Mouse (Mus musculus) embryonic facial prominence, embryonic 15.5 days (tissue): ENCODE results near the gene Atrnl1. TPM values are rescaled to one million over a fixed set of nuclear protein-coding genes. Genes with fewer than 3 reads are reported as not detected.
A peak's percentile ranks its signal among the peaks of the same experiment; 100 is the strongest.

Experiments used
- ATAC-seq: fragments of 200-750 bp; cut with Nextera tagmentation; 2 replicates; pipeline ENCODE4 v1.8.0; 2017; ENCODE audit warnings: low read depth, moderate TSS enrichment; ENCODE audit not compliant: insufficient number of reproducible peaks, low FRiP score, low TSS enrichment
- H3K27ac ChIP-seq: fragments of 300-500 bp; sonication (generic); replicated peaks from 2 replicates; pipeline ENCODE4 v1.5.1; 2015; ENCODE audit warnings: mild to moderate bottlenecking, inconsistent platforms
- H3K27me3 ChIP-seq: fragments of 300-500 bp; sonication (generic); 2 replicates; pipeline ENCODE4 v1.6.1; 2015; ENCODE audit warnings: inconsistent platforms
- H3K36me3 ChIP-seq: fragments of 300-500 bp; sonication (generic); 2 replicates; pipeline ENCODE4 v1.6.1; 2015; ENCODE audit warnings: mild to moderate bottlenecking, inconsistent platforms
- H3K4me1 ChIP-seq: fragments of 300-500 bp; sonication (generic); 2 replicates; pipeline ENCODE4 v1.6.1; 2015; ENCODE audit warnings: inconsistent platforms
- H3K4me2 ChIP-seq: fragments of 300-500 bp; sonication (generic); replicated peaks from 2 replicates; pipeline ENCODE4 v1.6.1; 2015; ENCODE audit warnings: mild to moderate bottlenecking, inconsistent platforms
- H3K4me3 ChIP-seq: fragments of 300-500 bp; sonication (generic); replicated peaks from 2 replicates; pipeline ENCODE4 v1.5.1; 2015; ENCODE audit warnings: mild to moderate bottlenecking, inconsistent platforms
- H3K9ac ChIP-seq: fragments of 300-500 bp; sonication (generic); 2 replicates; pipeline ENCODE4 v1.6.1; 2015; ENCODE audit warnings: inconsistent platforms
- H3K9me3 ChIP-seq: fragments of 300-500 bp; sonication (generic); replicated peaks from 2 replicates; pipeline ENCODE4 v1.6.1; 2016; ENCODE audit warnings: inconsistent platforms
- WGBS: fragments of 180-500 bp; shearing (Covaris S2); methylation state at CpG from one replicate; pipeline ENCODE4 v1.1.7; 2015; 5-methylcytosine and 5-hydroxymethylcytosine counted together
- polyA plus RNA-seq: library from polyadenylated mRNA; unstranded; fragments of >200 nt; fragmentation: Nextera tagmentation; extraction: Ambion mirVana; gene quantifications from 2 replicates; pipeline ENCODE4 v1.2.1, GENCODE M21; 2015

Gene Atrnl1
- polyA plus RNA-seq, 1 experiment from 2014 or later = 7.1 TPM

DNA sequence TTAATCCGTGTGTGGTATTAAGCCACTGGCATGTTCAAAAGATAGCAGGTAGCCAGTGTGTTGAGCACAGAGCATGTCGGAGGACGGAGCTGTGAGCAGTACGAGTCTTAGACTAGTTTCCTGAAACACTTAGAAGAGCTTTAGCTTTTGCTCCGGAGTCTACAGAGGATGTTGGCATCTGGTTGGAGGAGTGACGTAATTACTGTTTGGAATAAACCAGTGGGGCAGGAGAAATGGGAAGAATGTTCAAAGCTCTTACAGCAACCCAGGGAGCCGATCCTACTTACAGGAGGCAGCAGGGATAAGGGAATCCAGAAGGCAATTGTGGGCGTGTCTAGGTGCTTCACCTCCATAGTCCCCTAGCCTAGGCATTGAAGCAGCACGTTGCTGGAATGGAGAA, 21.3 kb upstream of the Atrnl1 start:
- 54% methylated on average over 9 of the region's 9 CpGs for WGBS
- Histone ChIP-seq H3K9ac (no peak overlapping the region), H3K4me1 (peaks cover 6% of the 10 kb centered on the region; the same call in 1 of the 2 replicates), H3K4me2 (no peak overlapping the region), H3K4me3 (no peak overlapping the region), H3K27me3 (no peaks in the 10 kb centered on the region), H3K27ac (no peak overlapping the region), H3K36me3 (no peaks in the 10 kb centered on the region), H3K9me3 (no peaks in the 10 kb centered on the region)
- ATAC-seq = no peak

DNA sequence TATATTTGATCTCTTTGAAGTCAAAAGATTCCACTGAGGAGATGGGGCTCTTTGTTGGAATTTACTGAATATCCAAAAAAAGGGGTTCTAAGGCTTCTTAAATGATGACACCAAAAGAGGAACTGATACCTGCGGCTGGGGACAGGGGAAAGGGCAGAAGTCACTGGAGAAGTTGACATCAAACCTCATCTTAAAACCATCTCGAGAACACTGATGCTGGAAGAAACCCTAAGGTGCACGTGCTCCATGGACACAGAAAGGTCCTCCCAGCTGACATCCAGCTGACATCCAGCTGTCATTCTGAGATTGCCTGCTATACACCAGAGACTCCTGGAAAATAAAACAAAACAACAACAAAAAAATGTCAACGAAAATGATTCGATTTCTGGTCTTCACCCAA, 19.9 kb upstream of the Atrnl1 start:
- Histone ChIP-seq H3K4me2 (no peak overlapping the region), H3K9me3 (no peaks in the 10 kb centered on the region), H3K27ac (no peak overlapping the region), H3K36me3 (no peaks in the 10 kb centered on the region), H3K4me1 (peaks cover 5% of the 10 kb centered on the region; the same call in 1 of the 2 replicates), H3K9ac (no peak overlapping the region), H3K27me3 (no peaks in the 10 kb centered on the region), H3K4me3 (no peak overlapping the region)
- ATAC-seq = no peak
- 75% methylated on average over 5 of the region's 5 CpGs for WGBS

DNA sequence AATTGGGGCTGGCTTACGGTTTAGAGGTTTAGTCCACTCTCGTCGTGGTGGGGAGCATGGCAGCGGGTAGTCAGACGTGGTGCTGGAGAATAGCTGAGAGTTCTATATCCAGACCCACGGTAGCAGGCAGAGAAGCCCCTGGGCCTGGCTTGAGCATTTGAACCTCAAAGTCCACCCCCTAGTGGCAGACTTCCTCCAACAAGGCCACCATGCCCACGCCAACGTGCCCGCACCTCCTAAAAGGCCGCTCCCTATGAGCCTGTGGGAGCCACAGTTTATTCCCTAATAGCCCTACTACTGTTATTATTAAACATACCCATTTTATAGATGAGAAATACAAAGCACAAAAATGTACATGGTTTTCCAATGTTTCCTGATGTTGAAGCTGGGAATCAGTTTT, 19.2 kb upstream of the Atrnl1 start:
- no peak overlapping the region for H3K9ac ChIP-seq
- no peaks in the 10 kb centered on the region for H3K36me3 ChIP-seq
- no peaks in the 10 kb centered on the region for H3K27me3 ChIP-seq
- H3K4me1 ChIP-seq = no peaks in the 10 kb centered on the region
- H3K27ac ChIP-seq = no peak overlapping the region
- H3K9me3 ChIP-seq = no peaks in the 10 kb centered on the region
- no peak overlapping the region for H3K4me2 ChIP-seq
- no peak for ATAC-seq
- 80% methylated on average over 10 of the region's 10 CpGs for WGBS
- H3K4me3 ChIP-seq = no peak overlapping the region

DNA sequence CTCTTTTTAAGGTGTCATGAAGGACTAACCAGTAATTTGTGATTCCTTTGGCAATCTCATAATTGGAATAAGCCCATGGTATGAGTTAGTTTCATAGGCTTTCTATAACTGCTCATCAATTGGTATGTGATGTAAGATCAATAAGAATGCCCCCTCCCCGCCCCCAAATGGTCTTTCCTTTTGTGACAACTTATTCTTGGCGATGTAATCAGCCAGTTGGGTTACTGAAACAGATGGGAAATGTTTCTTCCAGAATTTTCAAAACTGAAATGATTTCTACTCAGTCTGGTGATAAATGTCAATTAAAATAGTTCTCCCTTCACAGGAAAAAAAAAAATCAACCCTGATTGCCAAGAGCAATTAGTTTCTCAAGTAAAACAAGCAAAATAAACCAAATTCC, 18.5 kb upstream of the Atrnl1 start:
- Histone ChIP-seq H3K4me1 (no peaks in the 10 kb centered on the region), H3K36me3 (no peaks in the 10 kb centered on the region), H3K27ac (no peak overlapping the region), H3K9me3 (no peaks in the 10 kb centered on the region), H3K9ac (no peak overlapping the region), H3K4me3 (no peak overlapping the region), H3K27me3 (no peaks in the 10 kb centered on the region), H3K4me2 (no peak overlapping the region)
- ATAC-seq = no peak
- WGBS = 86% methylated on average over 2 of the region's 2 CpGs

DNA sequence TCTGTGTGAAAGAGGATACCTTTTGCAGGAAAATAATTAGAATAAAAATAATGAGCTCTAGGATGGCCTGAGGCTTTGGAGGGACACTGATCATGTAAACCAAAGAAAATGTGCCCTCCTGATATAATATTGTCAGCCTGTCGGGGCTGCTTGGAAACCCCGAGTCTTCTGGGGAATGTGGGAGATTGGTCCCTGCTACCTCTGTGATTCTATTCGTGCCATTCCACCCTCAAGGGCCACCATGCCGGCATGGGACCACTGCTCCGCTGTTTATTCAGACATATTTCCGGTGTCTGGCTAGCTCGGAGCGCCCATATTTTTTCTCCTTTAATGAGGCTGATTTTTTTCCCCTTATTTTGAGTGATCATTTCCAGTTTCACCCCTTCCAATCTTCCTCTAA, 11.7 kb upstream of the Atrnl1 start:
- ATAC-seq = no peak
- Histone ChIP-seq H3K36me3 (no peaks in the 10 kb centered on the region), H3K9ac (no peak overlapping the region), H3K4me2 (no peak overlapping the region; the same call in 1 of the 2 replicates), H3K9me3 (no peaks in the 10 kb centered on the region), H3K4me1 (peaks cover 13% of the 10 kb centered on the region), H3K4me3 (no peak overlapping the region), H3K27ac (no peak overlapping the region), H3K27me3 (no peaks in the 10 kb centered on the region)
- 49% methylated on average over 8 of the region's 8 CpGs for WGBS

DNA sequence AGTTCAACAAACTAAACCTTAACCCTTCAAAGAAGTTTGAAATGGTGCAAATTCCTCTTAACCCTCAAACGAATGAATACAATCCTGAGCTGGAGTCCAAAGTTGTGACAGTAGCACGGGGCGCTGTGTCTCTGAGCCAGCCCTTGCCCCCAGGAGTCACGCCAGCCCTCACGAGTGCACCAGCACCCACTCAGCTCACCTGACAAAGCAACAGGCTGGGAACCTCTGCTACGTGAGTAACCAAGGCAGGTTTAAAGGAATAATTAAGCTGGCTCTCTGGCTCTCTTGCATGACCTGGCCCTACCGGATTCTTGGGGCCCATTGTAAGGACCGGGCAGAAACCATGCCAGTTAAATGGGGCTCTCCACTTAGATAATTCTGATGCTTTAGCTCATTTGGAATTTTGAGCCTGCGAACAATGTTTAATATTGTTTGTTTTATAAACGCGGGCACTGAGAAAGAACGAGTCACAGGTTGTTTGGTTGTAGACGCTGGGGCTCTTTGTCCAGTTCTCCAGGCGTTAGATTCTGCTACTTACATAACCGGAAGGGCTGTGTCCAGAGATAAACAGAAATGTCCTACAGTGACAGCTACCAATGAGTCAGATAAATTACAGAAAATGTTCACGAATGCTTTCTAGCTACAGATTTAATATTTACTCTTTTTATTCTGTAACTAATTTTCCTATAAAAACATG, 10.5 kb upstream of the Atrnl1 start:
- no peak overlapping the region for H3K4me2 ChIP-seq
- no peaks in the 10 kb centered on the region for H3K9me3 ChIP-seq
- peaks cover 13% of the 10 kb centered on the region for H3K4me1 ChIP-seq
- no peak for ATAC-seq
- H3K27ac ChIP-seq = peak overlapping the region; percentile 63
- H3K9ac ChIP-seq = no peak overlapping the region
- no peaks in the 10 kb centered on the region for H3K27me3 ChIP-seq
- no peaks in the 10 kb centered on the region for H3K36me3 ChIP-seq
- 39% methylated on average over 16 of the region's 16 CpGs for WGBS
- no peak overlapping the region for H3K4me3 ChIP-seq

DNA sequence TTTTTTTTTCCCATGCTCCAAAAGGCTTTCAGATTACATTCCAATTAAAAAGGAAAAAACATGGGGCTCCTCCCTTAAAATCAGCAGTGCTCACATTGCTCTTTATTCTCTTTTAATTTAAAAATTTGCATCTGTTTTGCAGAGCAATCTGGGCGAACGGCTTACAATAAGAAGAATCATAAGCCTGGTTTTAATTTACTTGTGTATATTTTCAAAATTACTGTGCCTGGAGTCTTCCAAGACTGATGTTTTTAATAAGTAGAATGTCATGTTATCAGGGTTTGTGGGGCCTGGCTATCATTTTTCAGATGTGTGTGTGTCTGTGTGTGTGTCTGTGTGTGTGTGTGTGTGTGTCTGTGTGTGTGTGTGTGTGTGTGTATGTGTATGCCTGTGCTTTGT, 9.9 kb upstream of the Atrnl1 start:
- H3K36me3 ChIP-seq = no peaks in the 10 kb centered on the region
- ATAC-seq = no peak
- WGBS = 36% methylated on average over 2 of the region's 2 CpGs
- H3K9me3 ChIP-seq = no peaks in the 10 kb centered on the region
- H3K27ac ChIP-seq = no peak overlapping the region
- no peak overlapping the region for H3K9ac ChIP-seq
- H3K4me1 ChIP-seq = peaks cover 13% of the 10 kb centered on the region
- no peak overlapping the region for H3K4me3 ChIP-seq
- H3K4me2 ChIP-seq = no peak overlapping the region
- no peaks in the 10 kb centered on the region for H3K27me3 ChIP-seq

DNA sequence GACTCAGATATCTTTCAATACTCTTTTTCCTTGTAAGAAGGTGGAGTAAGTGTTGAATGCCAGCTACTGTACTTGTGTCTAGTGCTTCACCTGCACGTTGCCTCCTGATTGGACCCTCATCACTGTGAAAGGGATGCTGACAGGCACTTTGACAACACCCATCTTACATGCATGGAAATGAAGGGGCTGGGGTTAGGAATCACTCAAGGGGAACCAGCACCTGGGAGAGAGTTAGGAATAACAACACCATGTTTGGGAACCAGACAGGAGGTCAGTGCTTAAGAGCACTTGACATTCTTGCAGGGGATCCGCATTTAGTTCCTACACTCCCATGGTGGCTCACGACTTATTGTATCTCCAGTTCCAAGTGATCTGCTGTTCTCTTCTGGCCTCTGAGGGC, 7.2 kb upstream of the Atrnl1 start:
- no peaks in the 10 kb centered on the region for H3K27me3 ChIP-seq
- whole genome bisulfite sequencing = 68% methylated on average over 3 of the region's 3 CpGs
- no peak overlapping the region for H3K27ac ChIP-seq
- peaks cover 23% of the 10 kb centered on the region for H3K4me1 ChIP-seq
- H3K4me3 ChIP-seq = no peak overlapping the region
- no peak overlapping the region for H3K9ac ChIP-seq
- ATAC-seq = no peak
- H3K9me3 ChIP-seq = no peaks in the 10 kb centered on the region
- H3K36me3 ChIP-seq = no peaks in the 10 kb centered on the region
- H3K4me2 ChIP-seq = no peak overlapping the region

DNA sequence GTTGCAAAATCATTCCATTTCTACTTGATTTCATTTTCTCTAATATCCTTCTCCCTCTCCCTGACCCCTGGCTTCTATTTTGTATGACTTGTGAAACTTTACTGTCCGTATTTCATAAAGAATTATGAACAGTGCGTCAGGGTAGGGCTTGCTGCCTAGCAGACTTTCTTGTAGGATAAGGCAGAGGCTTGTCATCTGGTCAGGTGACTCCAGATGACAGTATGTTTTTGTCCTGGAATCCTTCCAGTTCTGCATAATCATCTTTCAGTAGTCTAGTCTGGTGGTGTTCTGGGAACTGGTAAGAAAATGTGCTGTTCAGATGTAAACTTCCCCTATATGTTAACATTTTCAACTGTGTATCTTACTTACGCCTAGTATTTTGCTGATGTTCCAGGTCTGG, 4.9 kb upstream of the Atrnl1 start:
- no peaks in the 10 kb centered on the region for H3K9me3 ChIP-seq
- 51% methylated on average over 3 of the region's 3 CpGs for WGBS
- H3K4me2 ChIP-seq = no peak overlapping the region
- no peaks in the 10 kb centered on the region for H3K27me3 ChIP-seq
- no peak overlapping the region for H3K4me3 ChIP-seq
- H3K4me1 ChIP-seq = peaks cover 22% of the 10 kb centered on the region
- H3K9ac ChIP-seq = no peak overlapping the region
- no peak for ATAC-seq
- 0 out of 2 replicates have a peak overlapping the region, but pooled peaks have one; percentile 51 for H3K27ac ChIP-seq
- H3K36me3 ChIP-seq = no peaks in the 10 kb centered on the region

DNA sequence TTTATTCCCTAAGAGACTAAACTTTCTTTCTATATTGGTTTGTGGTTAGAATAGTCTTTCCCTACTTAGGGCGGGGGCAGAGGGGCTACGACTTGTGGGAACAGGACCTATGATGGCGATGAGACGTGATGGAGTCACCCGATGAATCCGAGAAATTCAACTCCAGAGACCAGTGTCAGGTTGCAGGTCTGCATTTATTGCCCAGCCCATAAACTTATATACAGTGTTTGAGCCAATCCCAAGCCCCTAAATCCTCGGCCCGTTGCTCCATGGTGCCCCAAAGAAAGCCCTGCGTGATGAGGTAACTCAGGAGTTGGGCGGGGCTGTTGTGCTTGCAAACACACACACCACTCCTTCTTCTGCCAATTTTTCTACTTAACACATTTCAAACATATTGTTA, 4.5 kb upstream of the Atrnl1 start:
- 0 out of 2 replicates have a peak overlapping the region, but pooled peaks have one; percentile 51 for H3K27ac ChIP-seq
- no peak for ATAC-seq
- peaks cover 21% of the 10 kb centered on the region for H3K4me1 ChIP-seq
- H3K9me3 ChIP-seq = no peaks in the 10 kb centered on the region
- H3K4me2 ChIP-seq = no peak overlapping the region
- H3K36me3 ChIP-seq = no peaks in the 10 kb centered on the region
- WGBS = 41% methylated on average over 10 of the region's 10 CpGs
- H3K4me3 ChIP-seq = no peak overlapping the region
- H3K9ac ChIP-seq = no peak overlapping the region
- no peaks in the 10 kb centered on the region for H3K27me3 ChIP-seq

DNA sequence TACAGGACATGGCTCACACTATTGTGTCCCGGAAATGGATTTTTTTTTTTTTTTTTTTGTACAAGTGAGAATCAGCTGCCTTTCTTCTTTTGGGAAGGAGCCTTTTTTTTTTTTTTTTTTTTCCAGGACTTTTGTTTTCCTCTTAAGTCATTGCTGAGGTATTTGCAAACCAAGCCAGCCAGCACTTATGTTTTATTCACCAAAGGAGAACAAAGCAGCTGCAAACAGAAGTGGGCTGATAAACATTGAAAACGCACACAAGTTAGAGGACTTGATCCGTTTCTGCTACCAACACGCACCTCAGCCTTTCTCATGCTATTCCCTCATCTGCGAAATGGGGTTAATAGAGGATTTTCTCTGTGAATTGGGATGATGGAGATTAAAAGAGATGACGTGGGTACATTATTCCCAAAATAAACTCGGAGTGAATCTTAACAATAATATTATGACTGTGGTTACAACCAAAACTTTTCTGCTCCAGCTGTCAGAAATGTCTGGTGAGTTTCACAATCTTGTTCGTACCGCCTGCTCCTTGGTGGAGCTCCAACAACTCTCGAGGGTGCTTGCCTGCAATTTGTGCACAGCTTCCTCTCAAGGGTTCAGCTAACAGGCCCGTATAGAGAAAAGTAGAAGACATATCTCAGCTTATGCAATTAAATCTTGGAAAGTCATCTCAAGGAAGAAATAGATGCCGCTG, 1.3 kb upstream of the Atrnl1 start:
- no peak for ATAC-seq
- Histone ChIP-seq H3K4me3 (peak overlapping the region; percentile 96), H3K9ac (peak overlapping the region; percentile 83), H3K4me2 (peak overlapping the region; percentile 96), H3K36me3 (no peaks in the 10 kb centered on the region), H3K27me3 (no peaks in the 10 kb centered on the region), H3K27ac (peak overlapping the region; percentile 99), H3K9me3 (no peaks in the 10 kb centered on the region), H3K4me1 (peaks cover 34% of the 10 kb centered on the region; the same call in 1 of the 2 replicates)
- 12% methylated on average over 12 of the region's 12 CpGs for WGBS
